Mouse (Mus musculus): ENCODE results near the gene Ntf5.

- TF ChIP-seq POLR2A (IDR thresholded peaks at IDR 0.05; ENCODE audit: low read depth, low read length) (no peak), CTCF (IDR thresholded peaks at IDR 0.05; ENCODE audit: borderline replicate concordance, insufficient read depth, low read length) (no peak)
Observed at GRCm38 (mm10) chr7:45446589-45446988, 33.1 kb downstream of the Ntf5 start.

Measured in embryonic fibroblast, embryonic 13.5 days (primary cell).